Mouse (Mus musculus): ENCODE data around the gene Tnrc6a. TPM values are rescaled to one million over a fixed set of nuclear protein-coding genes. Genes with fewer than 3 reads are reported as not detected.

The Tnrc6a gene
- polyA plus RNA-seq, 1 experiment = 15.8 TPM

DNA sequence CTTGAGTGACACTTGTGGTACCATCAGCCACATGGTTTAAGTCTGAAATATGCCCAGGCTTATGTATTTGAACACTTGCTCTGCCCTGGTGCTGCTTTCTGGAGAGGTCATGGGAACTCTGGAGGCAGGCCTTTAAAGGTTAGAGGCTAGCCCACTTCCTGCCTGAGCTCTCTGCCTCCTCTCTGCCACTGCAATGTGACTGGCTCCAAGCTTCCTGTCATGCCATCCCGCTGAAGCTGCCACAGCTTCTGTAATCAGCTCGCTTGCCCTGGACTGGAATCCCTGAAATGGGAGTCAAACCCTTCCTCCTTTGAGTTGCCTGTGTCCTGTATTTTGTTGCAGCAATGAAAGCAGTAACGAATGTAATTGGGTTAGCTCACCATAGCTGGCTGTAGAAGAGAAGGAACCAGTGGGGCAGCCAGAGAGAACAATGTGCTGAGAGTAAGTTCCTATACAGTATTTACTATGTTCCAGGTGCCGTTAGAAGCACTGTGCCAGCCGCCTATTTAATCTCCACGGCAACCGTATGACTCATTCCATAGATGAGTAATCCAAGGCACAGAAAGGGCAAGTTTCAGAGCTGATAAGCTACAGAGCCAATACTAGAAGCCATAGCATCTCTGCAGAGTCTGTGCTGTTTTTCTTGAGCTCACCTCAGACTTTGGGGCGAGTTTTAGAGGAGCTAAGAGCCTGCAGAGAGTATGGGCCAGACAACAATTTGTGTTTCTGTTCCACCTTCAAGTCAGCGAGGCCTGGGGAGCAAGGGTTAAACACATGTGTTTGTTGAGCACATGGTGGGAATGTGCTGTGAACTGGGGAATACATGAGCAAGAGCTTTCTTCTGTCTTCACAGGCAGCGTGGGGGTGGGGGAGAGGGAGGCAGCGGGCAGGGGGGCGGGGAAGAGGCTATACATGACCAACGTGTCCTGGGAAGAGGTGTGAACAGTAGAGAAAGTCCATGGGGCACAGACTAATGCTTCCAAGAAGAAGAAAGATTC, 15.3 kb upstream of the Tnrc6a start:
- Histone ChIP-seq H3K79me3 (ENCODE audit: low read depth) (no peaks in the 10 kb centered on the region), H3ac (ENCODE audit: control insufficient read depth, insufficient read length, low read depth) (no peak overlapping the region), H3K79me2 (ENCODE audit: control insufficient read depth, insufficient read depth) (no peaks in the 10 kb centered on the region), H3K27me3 (ENCODE audit: control insufficient read depth, insufficient read depth, insufficient read length) (no peaks in the 10 kb centered on the region), H3K36me3 (ENCODE audit: control insufficient read depth, insufficient read depth) (no peaks in the 10 kb centered on the region), H3K4me3 (ENCODE audit: insufficient read depth, poor library complexity, severe bottlenecking) (no peak overlapping the region)
- TF ChIP-seq MAX (IDR thresholded peaks at IDR 0.05) (peak; percentile 44), CEBPB (IDR thresholded peaks at IDR 0.05; ENCODE audit: low read depth) (no peak), MYOD1 (IDR thresholded peaks at IDR 0.05; ENCODE audit: control insufficient read depth, insufficient read length, low read depth) (no peak), FOSL1 (IDR thresholded peaks at IDR 0.05; ENCODE audit: insufficient read depth, low read length, poor library complexity, severe bottlenecking) (peak; percentile 66)

DNA sequence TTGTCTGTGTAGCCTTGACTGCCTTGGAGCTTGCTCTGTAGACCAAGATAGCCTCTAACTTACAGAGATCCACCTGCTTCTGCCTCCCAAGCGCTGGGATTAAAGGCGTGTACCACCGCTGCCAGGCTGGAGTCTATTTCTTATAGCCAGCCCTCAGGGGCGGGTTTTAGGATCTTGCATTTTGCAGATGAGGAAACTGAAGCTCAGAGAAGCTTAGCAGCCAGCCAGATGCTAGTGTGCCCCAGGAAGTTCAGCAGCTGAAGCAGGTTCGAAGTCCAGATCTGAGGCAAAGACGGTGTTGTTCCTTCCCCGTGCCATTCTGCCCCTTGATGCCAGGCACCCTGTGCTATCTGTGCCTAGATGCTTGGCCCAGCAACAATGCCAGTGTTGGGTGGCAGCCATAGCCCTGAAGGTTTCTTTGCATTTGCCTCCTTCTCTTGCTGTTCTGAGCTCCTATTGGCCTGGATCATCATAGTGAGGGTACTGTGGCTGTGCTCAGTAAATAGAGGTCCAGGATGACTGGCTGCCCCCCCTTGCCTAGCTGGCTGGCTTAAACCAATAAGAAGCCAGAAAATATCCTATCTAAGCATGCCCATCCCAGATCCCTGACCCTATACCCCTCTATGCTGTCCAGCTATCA, 14.2 kb upstream of the Tnrc6a start:
- Histone ChIP-seq H3ac (ENCODE audit: control insufficient read depth, insufficient read length, low read depth) (no peak overlapping the region), H3K27me3 (ENCODE audit: control insufficient read depth, insufficient read depth, insufficient read length) (no peaks in the 10 kb centered on the region), H3K79me3 (ENCODE audit: low read depth) (no peaks in the 10 kb centered on the region), H3K36me3 (ENCODE audit: control insufficient read depth, insufficient read depth) (no peaks in the 10 kb centered on the region), H3K79me2 (ENCODE audit: control insufficient read depth, insufficient read depth) (no peaks in the 10 kb centered on the region), H3K4me3 (ENCODE audit: insufficient read depth, poor library complexity, severe bottlenecking) (no peak overlapping the region)
- no peak for TF ChIP-seq CEBPB (IDR thresholded peaks at IDR 0.05; ENCODE audit: low read depth)
- no peak for TF ChIP-seq MYOG (IDR thresholded peaks at IDR 0.05; ENCODE audit: control insufficient read depth, extremely low read depth, insufficient read length)
- TF ChIP-seq FOSL1 (IDR thresholded peaks at IDR 0.05; ENCODE audit: insufficient read depth, low read length, poor library complexity, severe bottlenecking) = no peak
- no peak for TF ChIP-seq MYOD1 (IDR thresholded peaks at IDR 0.05; ENCODE audit: control insufficient read depth, insufficient read length, low read depth)

- Histone ChIP-seq H3K36me3 (ENCODE audit: control insufficient read depth, insufficient read depth) (no peaks in the 10 kb centered on the region), H3K4me3 (ENCODE audit: insufficient read depth, poor library complexity, severe bottlenecking) (no peak overlapping the region), H3K79me3 (ENCODE audit: low read depth) (no peaks in the 10 kb centered on the region), H3K27me3 (ENCODE audit: control insufficient read depth, insufficient read depth, insufficient read length) (no peaks in the 10 kb centered on the region), H3ac (ENCODE audit: control insufficient read depth, insufficient read length, low read depth) (peak overlapping the region; percentile 33), H3K79me2 (ENCODE audit: control insufficient read depth, insufficient read depth) (no peaks in the 10 kb centered on the region)
- TF ChIP-seq FOSL1 (IDR thresholded peaks at IDR 0.05; ENCODE audit: insufficient read depth, low read length, poor library complexity, severe bottlenecking) (peak; percentile 3), MAX (IDR thresholded peaks at IDR 0.05) (no peak), MYOD1 (IDR thresholded peaks at IDR 0.05; ENCODE audit: control insufficient read depth, insufficient read length, low read depth) (no peak), CEBPB (IDR thresholded peaks at IDR 0.05; ENCODE audit: low read depth) (no peak), CTCF (IDR thresholded peaks at IDR 0.05; ENCODE audit: control insufficient read depth, insufficient read depth, insufficient read length) (no peak), USF1 (IDR thresholded peaks at IDR 0.05; ENCODE audit: low read depth) (no peak)
Measured at GRCm38 (mm10) chr7:123110135-123110534, 13.6 kb upstream of the Tnrc6a start.

DNA sequence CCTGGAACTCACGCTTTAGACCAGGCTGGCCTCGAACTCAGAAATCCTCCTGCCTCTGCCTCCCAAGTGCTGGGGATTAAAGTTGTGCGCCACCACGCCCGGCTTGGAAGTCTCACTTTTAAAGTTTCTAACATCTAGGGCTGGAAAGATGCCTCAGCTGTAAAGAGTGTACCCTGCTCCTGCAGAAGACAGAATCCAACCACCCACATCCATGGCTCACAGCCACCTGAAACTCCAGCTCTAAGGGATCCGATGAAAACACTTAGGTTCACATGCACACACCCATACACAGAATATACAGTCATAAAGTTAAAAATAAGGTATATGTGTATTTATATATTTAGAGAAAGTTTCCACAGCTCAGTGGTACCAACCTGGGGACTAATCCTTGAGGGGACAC, 10.1 kb upstream of the Tnrc6a start:
- Histone ChIP-seq H3ac (ENCODE audit: control insufficient read depth, insufficient read length, low read depth) (no peak overlapping the region), H3K36me3 (ENCODE audit: control insufficient read depth, insufficient read depth) (no peaks in the 10 kb centered on the region), H3K79me3 (ENCODE audit: low read depth) (no peaks in the 10 kb centered on the region), H3K79me2 (ENCODE audit: control insufficient read depth, insufficient read depth) (no peaks in the 10 kb centered on the region), H3K27me3 (ENCODE audit: control insufficient read depth, insufficient read depth, insufficient read length) (no peaks in the 10 kb centered on the region), H3K4me3 (ENCODE audit: insufficient read depth, poor library complexity, severe bottlenecking) (no peak overlapping the region)
- no peak for TF ChIP-seq CTCF (IDR thresholded peaks at IDR 0.05; ENCODE audit: control insufficient read depth, insufficient read depth, insufficient read length)
- TF ChIP-seq MYOG (IDR thresholded peaks at IDR 0.05; ENCODE audit: control insufficient read depth, extremely low read depth, insufficient read length) = no peak
- no peak for TF ChIP-seq USF1 (IDR thresholded peaks at IDR 0.05; ENCODE audit: low read depth)
- TF ChIP-seq MYOD1 (IDR thresholded peaks at IDR 0.05; ENCODE audit: control insufficient read depth, insufficient read length, low read depth) = no peak
- TF ChIP-seq FOSL1 (IDR thresholded peaks at IDR 0.05; ENCODE audit: insufficient read depth, low read length, poor library complexity, severe bottlenecking) = no peak
- TF ChIP-seq CEBPB (IDR thresholded peaks at IDR 0.05; ENCODE audit: low read depth) = no peak
- TF ChIP-seq MAX (IDR thresholded peaks at IDR 0.05) = no peak

DNA sequence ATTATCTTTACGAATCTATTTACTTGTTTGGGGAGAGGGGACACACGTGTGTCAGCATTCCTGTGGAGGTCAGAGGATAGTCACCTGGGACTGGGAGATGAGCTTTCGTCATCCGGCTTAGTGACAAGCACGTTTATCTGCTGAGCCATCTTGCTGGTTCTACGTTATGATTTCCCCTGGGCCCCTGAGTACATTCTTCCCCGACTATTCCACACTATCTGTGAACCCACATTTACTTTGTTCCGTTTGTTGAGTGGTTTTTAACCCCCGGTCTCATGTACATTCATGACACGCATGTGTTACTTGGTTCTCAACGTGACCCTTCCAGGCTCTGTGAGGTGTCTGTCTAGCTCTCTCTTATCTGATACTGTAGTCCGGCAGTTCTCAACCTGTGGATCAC, 6.9 kb upstream of the Tnrc6a start:
- Histone ChIP-seq H3ac (ENCODE audit: control insufficient read depth, insufficient read length, low read depth) (no peak overlapping the region), H3K79me2 (ENCODE audit: control insufficient read depth, insufficient read depth) (no peaks in the 10 kb centered on the region), H3K4me3 (ENCODE audit: insufficient read depth, poor library complexity, severe bottlenecking) (no peak overlapping the region), H3K36me3 (ENCODE audit: control insufficient read depth, insufficient read depth) (no peaks in the 10 kb centered on the region), H3K27me3 (ENCODE audit: control insufficient read depth, insufficient read depth, insufficient read length) (no peaks in the 10 kb centered on the region), H3K79me3 (ENCODE audit: low read depth) (no peaks in the 10 kb centered on the region)
- no peak for TF ChIP-seq MAX (IDR thresholded peaks at IDR 0.05)
- no peak for TF ChIP-seq MYOG (IDR thresholded peaks at IDR 0.05; ENCODE audit: control insufficient read depth, extremely low read depth, insufficient read length)
- TF ChIP-seq CEBPB (IDR thresholded peaks at IDR 0.05; ENCODE audit: low read depth) = no peak
- TF ChIP-seq USF1 (IDR thresholded peaks at IDR 0.05; ENCODE audit: low read depth) = no peak
- TF ChIP-seq CTCF (IDR thresholded peaks at IDR 0.05; ENCODE audit: control insufficient read depth, insufficient read depth, insufficient read length) = no peak
- TF ChIP-seq FOSL1 (IDR thresholded peaks at IDR 0.05; ENCODE audit: insufficient read depth, low read length, poor library complexity, severe bottlenecking) = no peak
- no peak for TF ChIP-seq MYOD1 (IDR thresholded peaks at IDR 0.05; ENCODE audit: control insufficient read depth, insufficient read length, low read depth)

All from C2C12 (cell line).